Mouse (Mus musculus): Measurements from ENCODE around the gene Cdk5. TPM values are rescaled to one million over a fixed set of nuclear protein-coding genes. Genes with fewer than 3 reads are reported as not detected.

The Cdk5 gene
- polyA plus RNA-seq, 1 experiment from 2014 or later, result 8.8 TPM

DNA sequence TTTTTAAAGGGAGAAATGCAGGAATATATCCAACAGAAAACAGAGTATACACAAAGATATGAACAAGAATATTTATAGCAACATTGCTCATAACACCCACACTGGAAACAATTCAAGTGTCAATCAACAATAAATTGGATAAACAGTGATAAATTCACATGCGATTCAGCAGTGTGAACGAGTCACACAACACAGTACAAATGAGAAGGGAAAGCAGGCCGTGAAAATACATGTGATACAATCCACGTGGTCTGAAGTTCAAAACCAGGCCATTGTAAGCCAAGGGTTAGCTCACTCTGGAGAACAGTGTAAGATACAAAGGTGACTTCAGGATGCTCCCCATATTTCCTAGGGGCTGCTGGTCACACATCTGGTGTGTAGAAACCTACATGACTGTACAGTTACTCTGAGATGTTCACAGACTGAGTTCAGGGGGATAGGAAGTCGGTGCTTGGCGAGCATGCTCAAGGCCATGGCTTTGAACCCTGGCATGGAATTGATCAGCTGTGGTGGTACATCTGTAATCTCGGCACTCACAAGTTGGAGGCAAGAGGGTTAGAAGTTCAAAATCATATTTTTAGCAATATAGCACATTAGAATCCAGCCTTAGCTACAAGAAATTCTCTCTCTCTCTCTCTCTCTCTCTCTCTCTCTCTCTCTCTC, 48.5 kb downstream of the Cdk5 start:
- ATAC-seq (ENCODE audit: low read depth), result no peak
- H3K4me2 ChIP-seq (ENCODE audit: low read depth, low read length), result no peak overlapping the region
- no peak overlapping the region for H3K27ac ChIP-seq (ENCODE audit: low read length)
- H3K36me3 ChIP-seq (ENCODE audit: control insufficient read depth, insufficient read depth), result no peaks in the 10 kb centered on the region
- no peaks in the 10 kb centered on the region for H3K27me3 ChIP-seq (ENCODE audit: control insufficient read depth, insufficient read depth, low read depth, low read length)
- no peaks in the 10 kb centered on the region for H3K9me3 ChIP-seq (replicated peaks; ENCODE audit: control insufficient read depth, low read length)
- no peaks in the 10 kb centered on the region for H3K4me1 ChIP-seq (ENCODE audit: control insufficient read depth, low read depth, low read length)
- WGBS (ENCODE audit: insufficient replicate concordance), result 57% methylated on average over 7 of the region's 7 CpGs
- H3K9ac ChIP-seq (ENCODE audit: low read depth, low read length), result no peak overlapping the region
- H3K4me3 ChIP-seq (ENCODE audit: low read depth, low read length), result no peak overlapping the region

DNA sequence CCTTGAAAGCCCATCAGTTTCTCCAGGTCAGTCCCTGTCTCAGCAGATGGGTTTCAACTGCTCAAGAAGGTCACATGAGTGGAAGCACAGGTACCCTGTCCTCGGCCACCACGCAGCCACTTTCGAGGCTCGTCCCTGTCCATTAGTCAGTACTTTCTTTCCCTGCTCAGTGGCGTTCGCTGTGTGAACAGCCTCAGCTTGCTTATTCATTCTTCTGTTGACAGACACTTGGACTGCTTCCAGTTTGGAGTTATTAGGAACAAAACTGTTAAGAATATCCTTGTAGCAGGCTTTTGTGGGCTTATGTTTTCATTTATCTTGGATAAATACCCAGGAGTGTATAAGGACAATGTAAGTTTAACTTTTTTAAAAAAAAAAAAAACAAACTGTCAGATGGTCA, 49.1 kb downstream of the Cdk5 start:
- no peaks in the 10 kb centered on the region for H3K9me3 ChIP-seq (replicated peaks; ENCODE audit: control insufficient read depth, low read length)
- no peak for ATAC-seq (ENCODE audit: low read depth)
- no peaks in the 10 kb centered on the region for H3K36me3 ChIP-seq (ENCODE audit: control insufficient read depth, insufficient read depth)
- H3K9ac ChIP-seq (ENCODE audit: low read depth, low read length), result no peak overlapping the region
- H3K4me2 ChIP-seq (ENCODE audit: low read depth, low read length), result no peak overlapping the region
- H3K27me3 ChIP-seq (ENCODE audit: control insufficient read depth, insufficient read depth, low read depth, low read length), result no peaks in the 10 kb centered on the region
- H3K4me3 ChIP-seq (ENCODE audit: low read depth, low read length), result no peak overlapping the region
- 65% methylated on average over 6 of the region's 6 CpGs for WGBS (ENCODE audit: insufficient replicate concordance)
- H3K27ac ChIP-seq (ENCODE audit: low read length), result no peak overlapping the region
- no peaks in the 10 kb centered on the region for H3K4me1 ChIP-seq (ENCODE audit: control insufficient read depth, low read depth, low read length)

DNA sequence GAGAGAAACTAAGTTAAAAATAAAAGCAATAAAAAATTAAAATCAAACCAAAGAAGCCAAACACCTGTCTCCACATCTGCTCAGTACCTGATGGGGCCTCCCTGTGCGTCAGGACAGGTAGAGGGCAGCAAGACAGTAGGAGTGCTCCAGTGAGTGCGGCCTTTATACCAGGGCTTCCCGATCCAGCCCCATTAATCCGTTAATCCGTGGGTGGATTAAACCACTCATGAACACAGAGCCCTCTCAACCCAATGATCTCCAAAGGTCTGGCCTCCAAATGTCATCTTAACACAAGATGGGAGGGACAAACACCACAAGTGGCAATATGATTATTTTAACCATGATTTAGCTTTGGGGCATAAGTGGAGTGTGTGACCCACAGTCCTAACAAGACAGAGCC, 49.5 kb downstream of the Cdk5 start:
- ATAC-seq (ENCODE audit: low read depth), result no peak
- no peak overlapping the region for H3K9ac ChIP-seq (ENCODE audit: low read depth, low read length)
- no peaks in the 10 kb centered on the region for H3K4me1 ChIP-seq (ENCODE audit: control insufficient read depth, low read depth, low read length)
- H3K27ac ChIP-seq (ENCODE audit: low read length), result no peak overlapping the region
- WGBS (ENCODE audit: insufficient replicate concordance), result 75% methylated on average over 5 of the region's 5 CpGs
- H3K9me3 ChIP-seq (replicated peaks; ENCODE audit: control insufficient read depth, low read length), result no peaks in the 10 kb centered on the region
- H3K4me3 ChIP-seq (ENCODE audit: low read depth, low read length), result no peak overlapping the region
- no peaks in the 10 kb centered on the region for H3K36me3 ChIP-seq (ENCODE audit: control insufficient read depth, insufficient read depth)
- no peaks in the 10 kb centered on the region for H3K27me3 ChIP-seq (ENCODE audit: control insufficient read depth, insufficient read depth, low read depth, low read length)
- H3K4me2 ChIP-seq (ENCODE audit: low read depth, low read length), result no peak overlapping the region

DNA sequence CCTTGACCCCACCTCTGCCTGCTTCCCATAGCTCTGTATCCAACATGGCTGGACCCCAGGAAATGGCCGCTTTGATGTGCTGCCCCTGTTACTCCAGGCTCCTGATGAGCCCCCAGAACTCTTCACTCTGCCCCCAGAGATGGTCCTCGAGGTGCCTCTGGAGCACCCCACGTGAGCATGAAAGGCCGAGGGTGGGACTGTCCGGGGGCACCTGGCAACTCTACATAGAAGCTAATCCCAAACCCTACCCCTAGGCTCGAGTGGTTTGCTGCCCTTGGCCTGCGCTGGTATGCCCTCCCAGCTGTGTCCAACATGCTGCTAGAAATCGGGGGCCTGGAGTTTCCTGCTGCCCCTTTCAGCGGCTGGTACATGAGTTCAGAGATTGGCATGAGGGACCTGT, 53.6 kb downstream of the Cdk5 start:
- 60% methylated on average over 9 of the region's 9 CpGs for WGBS (ENCODE audit: insufficient replicate concordance)
- no peaks in the 10 kb centered on the region for H3K27me3 ChIP-seq (ENCODE audit: control insufficient read depth, insufficient read depth, low read depth, low read length)
- no peak overlapping the region for H3K4me3 ChIP-seq (ENCODE audit: low read depth, low read length)
- no peaks in the 10 kb centered on the region for H3K36me3 ChIP-seq (ENCODE audit: control insufficient read depth, insufficient read depth)
- no peak overlapping the region for H3K9ac ChIP-seq (ENCODE audit: low read depth, low read length)
- H3K4me2 ChIP-seq (ENCODE audit: low read depth, low read length), result no peak overlapping the region
- no peaks in the 10 kb centered on the region for H3K4me1 ChIP-seq (ENCODE audit: control insufficient read depth, low read depth, low read length)
- no peak overlapping the region for H3K27ac ChIP-seq (ENCODE audit: low read length)
- ATAC-seq (ENCODE audit: low read depth), result no peak
- H3K9me3 ChIP-seq (replicated peaks; ENCODE audit: control insufficient read depth, low read length), result no peaks in the 10 kb centered on the region

Other genes with a start within 250 kb of the Cdk5 start
- 0.20 and 0.27 TPM in 2 replicates for gene Kcnh2, start 71.9 kb downstream of the Cdk5 start, polyA plus RNA-seq (2015; fragmentation: Nextera tagmentation; extraction: Ambion mirVana)
- gene Nos3, start 58.7 kb downstream of the Cdk5 start, polyA plus RNA-seq (2015; fragmentation: Nextera tagmentation; extraction: Ambion mirVana), result 2.0 and 2.2 TPM in 2 replicates
- gene Atg9b, start 31.4 kb downstream of the Cdk5 start, polyA plus RNA-seq (2015; fragmentation: Nextera tagmentation; extraction: Ambion mirVana), result 1.8 and 2.9 TPM in 2 replicates
- 29.6 TPM in 2 replicates for gene Abcb8, start 29.9 kb downstream of the Cdk5 start, polyA plus RNA-seq (2015; fragmentation: Nextera tagmentation; extraction: Ambion mirVana)
- gene Asic3, start 10.1 kb downstream of the Cdk5 start, polyA plus RNA-seq (2015; fragmentation: Nextera tagmentation; extraction: Ambion mirVana), result not detected in 2 replicates
- gene Slc4a2, start 307 bp upstream of the Cdk5 start, polyA plus RNA-seq (2015; fragmentation: Nextera tagmentation; extraction: Ambion mirVana), result 9.5 and 12.6 TPM in 2 replicates
- gene Fastk, start 21.8 kb upstream of the Cdk5 start, polyA plus RNA-seq (2015; fragmentation: Nextera tagmentation; extraction: Ambion mirVana), result 44.9 and 53.4 TPM in 2 replicates
- 5.5 and 6.1 TPM in 2 replicates for gene Tmub1, start 24.3 kb upstream of the Cdk5 start, polyA plus RNA-seq (2015; fragmentation: Nextera tagmentation; extraction: Ambion mirVana)
- 4.4 and 5.0 TPM in 2 replicates for gene Agap3, start 28.6 kb upstream of the Cdk5 start, polyA plus RNA-seq (2015; fragmentation: Nextera tagmentation; extraction: Ambion mirVana)
- not detected in 2 replicates for gene Gbx1, start 103.7 kb upstream of the Cdk5 start, polyA plus RNA-seq (2015; fragmentation: Nextera tagmentation; extraction: Ambion mirVana)
- 0.07 TPM in 1 of 2 replicates, not detected in the other for gene Asb10, start 117.4 kb upstream of the Cdk5 start, polyA plus RNA-seq (2015; fragmentation: Nextera tagmentation; extraction: Ambion mirVana)
- gene 4931409K22Rik, start 133.3 kb upstream of the Cdk5 start, polyA plus RNA-seq (2015; fragmentation: Nextera tagmentation; extraction: Ambion mirVana), result not detected in 2 replicates
- gene Abcf2, start 153.9 kb upstream of the Cdk5 start, polyA plus RNA-seq (2015; fragmentation: Nextera tagmentation; extraction: Ambion mirVana), result 36.2 and 36.9 TPM in 2 replicates
- 10.7 and 11.3 TPM in 2 replicates for gene Chpf2, start 163.2 kb upstream of the Cdk5 start, polyA plus RNA-seq (2015; fragmentation: Nextera tagmentation; extraction: Ambion mirVana)
- gene Smarcd3, start 200.9 kb upstream of the Cdk5 start, polyA plus RNA-seq (2015; fragmentation: Nextera tagmentation; extraction: Ambion mirVana), result 0.55 and 1.3 TPM in 2 replicates